Mouse (Mus musculus): ENCODE data around the gene Dock4.

DNA sequence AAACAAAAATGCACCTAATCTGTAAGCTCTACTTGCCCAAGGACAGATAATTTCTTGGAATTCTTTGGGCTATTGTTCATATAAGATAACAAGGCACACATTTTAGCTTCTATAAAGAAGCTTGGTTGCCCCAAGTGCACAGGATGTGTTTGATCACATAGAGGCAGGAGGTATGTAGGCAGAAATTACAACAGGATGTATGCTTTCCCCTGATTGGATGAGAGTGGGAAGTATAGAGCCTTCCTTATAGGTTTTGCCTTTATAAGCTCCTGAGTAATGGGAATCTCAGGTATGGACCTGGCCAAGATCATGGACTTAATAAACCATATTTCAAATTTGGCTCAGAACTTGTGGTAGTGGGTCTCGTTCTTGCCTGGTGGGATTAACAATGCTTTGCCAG, 20.8 kb upstream of the Dock4 start:
- TF ChIP-seq CTCF (IDR thresholded peaks at IDR 0.05; ENCODE audit: borderline replicate concordance, control insufficient read depth, extremely low read depth, insufficient read depth, low read length, poor library complexity) = no peak
- no peak for TF ChIP-seq POLR2A (IDR thresholded peaks at IDR 0.05; ENCODE audit: control insufficient read depth, extremely low read depth, insufficient read depth, low read length, poor library complexity)
